Mouse (Mus musculus) erythroblast, embryonic 14.5 days (primary cell): ENCODE results near the gene C1d. TPM values are rescaled to one million over a fixed set of nuclear protein-coding genes. Genes with fewer than 3 reads are reported as not detected.
"Not testable (repeated sequence)": the region's sequence is repeated elsewhere in the genome, so short reads cannot be mapped to it uniquely, and the experiment has no call there.

Experiments used
- H3K27me3 ChIP-seq: 2 replicates; pipeline ENCODE4 v1.6.1; 2012; ENCODE audit warnings: inconsistent platforms; ENCODE audit not compliant: control insufficient read depth
- H3K36me3 ChIP-seq: 2 replicates; pipeline ENCODE4 v1.6.1; 2012; ENCODE audit warnings: mild to moderate bottlenecking, inconsistent platforms; ENCODE audit not compliant: control insufficient read depth
- H3K4me1 ChIP-seq: 2 replicates; pipeline ENCODE4 v1.6.1; 2012; ENCODE audit warnings: inconsistent platforms; ENCODE audit not compliant: control insufficient read depth
- H3K4me3 ChIP-seq: replicated peaks from 2 replicates; pipeline ENCODE3; 2012; ENCODE audit warnings: moderate library complexity, mild to moderate bottlenecking, inconsistent platforms
- H3K9me3 ChIP-seq: 2 replicates; pipeline ENCODE4 v1.6.1; 2012; ENCODE audit warnings: low read length, inconsistent platforms, mixed read lengths; ENCODE audit not compliant: control insufficient read depth
- GATA1 ChIP-seq: IDR thresholded peaks from 2 replicates; pipeline ENCODE4 v1.6.1; 2012; ENCODE audit warnings: low read length, inconsistent platforms, mixed read lengths
- TAL1 ChIP-seq: IDR thresholded peaks from 3 replicates; pipeline ENCODE4 v1.6.1; 2012; ENCODE audit warnings: low read length, inconsistent platforms, mixed read lengths
- polyA plus RNA-seq: library from polyadenylated mRNA; stranded (reverse); fragments of >175 nt; gene quantifications from 2 replicates; pipeline ENCODE4 v1.2.3, GENCODE M21; 2012

The C1d gene
- polyA plus RNA-seq: 0.08 TPM in 1 of 2 replicates, not detected in the other

DNA sequence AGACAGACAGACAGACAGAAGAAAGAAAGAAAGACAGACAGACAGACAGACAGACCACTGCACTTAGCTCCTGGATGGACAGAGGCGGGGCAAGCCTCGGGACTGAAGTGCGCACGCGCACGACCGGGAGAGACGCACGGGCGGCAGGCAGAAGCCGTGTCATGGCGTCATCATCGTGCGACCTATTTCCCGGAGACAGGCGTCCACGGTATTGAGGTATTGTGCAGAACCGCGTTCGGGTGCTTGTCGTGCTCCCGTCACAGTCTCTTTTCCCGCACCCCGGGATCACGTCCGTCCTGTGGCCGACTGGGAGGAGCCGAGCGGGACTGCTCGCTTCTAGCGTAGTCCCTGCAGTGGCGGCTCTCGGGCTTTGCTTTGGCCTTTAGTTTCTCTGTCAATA lies at the start of gene C1d:
Gene C1d (plus strand): TSS at position 137 of the 400 bp plus-strand sequence.
- peak within 1 kb of the TSS; percentile 97 for H3K4me3 ChIP-seq
- no peaks in the 10 kb centered on the region for H3K36me3 ChIP-seq
- TF ChIP-seq TAL1: no peak
- TF ChIP-seq GATA1: no peak
- peaks cover 18% of the 10 kb centered on the region for H3K4me1 ChIP-seq
- H3K9me3 ChIP-seq: no peaks in the 10 kb centered on the region
- no peaks in the 10 kb centered on the region for H3K27me3 ChIP-seq

DNA sequence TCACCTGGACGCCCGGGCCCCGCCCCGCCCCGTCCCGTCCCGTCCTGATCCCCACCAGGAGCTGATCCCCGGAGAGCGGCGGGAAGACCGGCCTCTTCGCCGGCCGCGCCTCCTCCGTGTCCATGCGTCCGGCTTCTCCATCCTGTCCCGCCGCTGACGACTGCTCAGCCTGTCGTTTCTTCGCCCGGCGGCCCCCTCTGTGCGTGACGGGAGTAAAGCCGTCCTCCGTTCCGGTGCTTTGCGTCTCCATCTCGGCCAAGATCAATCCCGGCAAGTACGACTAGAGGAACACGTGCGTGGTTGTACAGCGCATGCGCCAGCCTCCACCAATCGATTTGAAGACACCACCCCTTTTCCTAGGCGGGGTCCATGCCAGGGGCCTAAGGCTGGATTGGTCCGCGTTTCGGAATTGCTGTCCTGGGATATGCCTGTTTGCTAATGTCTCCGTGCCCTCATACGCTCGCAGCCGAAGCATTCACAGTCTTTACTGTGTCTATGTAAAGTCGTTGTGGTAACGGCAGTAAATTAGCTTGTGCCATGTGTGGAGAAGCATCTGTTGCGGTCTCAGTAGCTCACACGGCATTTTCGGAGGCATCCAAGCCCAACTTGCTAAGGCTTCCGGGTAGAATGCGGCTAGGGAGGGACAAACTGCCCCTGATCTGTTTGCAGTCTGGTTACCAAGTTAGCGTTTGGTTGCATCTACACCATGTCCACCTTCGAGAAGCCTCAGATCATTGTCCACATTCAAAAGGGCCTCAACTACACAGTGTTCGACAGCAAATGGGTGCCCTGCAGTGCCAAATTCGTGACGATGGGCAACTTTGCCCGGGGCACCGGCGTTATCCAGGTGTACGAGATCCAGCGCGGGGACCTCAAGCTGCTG lies 45.9 kb upstream of the C1d start, which contains the start of gene Pno1:
Gene Pno1 (minus strand): TSS at position 311 of the 883 bp plus-strand sequence.
- no peaks in the 10 kb centered on the region for H3K27me3 ChIP-seq
- H3K9me3 ChIP-seq: no peaks in the 10 kb centered on the region
- TF ChIP-seq GATA1 (no peak), TAL1 (no peak)
- peaks cover 21% of the 10 kb centered on the region for H3K36me3 ChIP-seq
- H3K4me1 ChIP-seq: peaks cover 31% of the 10 kb centered on the region
- peak within 1 kb of the TSS; percentile 78 for H3K4me3 ChIP-seq

- H3K4me3 ChIP-seq: peak overlapping the region; percentile 78
- H3K27me3 ChIP-seq: no peaks in the 10 kb centered on the region
- H3K4me1 ChIP-seq: peaks cover 31% of the 10 kb centered on the region
- H3K36me3 ChIP-seq: peaks cover 20% of the 10 kb centered on the region
- TF ChIP-seq TAL1: no peak
- TF ChIP-seq GATA1: no peak
- no peaks in the 10 kb centered on the region for H3K9me3 ChIP-seq
These were observed 45.3 kb upstream of the C1d start for GRCm38 (mm10) chr11:17212141-17212495.

DNA sequence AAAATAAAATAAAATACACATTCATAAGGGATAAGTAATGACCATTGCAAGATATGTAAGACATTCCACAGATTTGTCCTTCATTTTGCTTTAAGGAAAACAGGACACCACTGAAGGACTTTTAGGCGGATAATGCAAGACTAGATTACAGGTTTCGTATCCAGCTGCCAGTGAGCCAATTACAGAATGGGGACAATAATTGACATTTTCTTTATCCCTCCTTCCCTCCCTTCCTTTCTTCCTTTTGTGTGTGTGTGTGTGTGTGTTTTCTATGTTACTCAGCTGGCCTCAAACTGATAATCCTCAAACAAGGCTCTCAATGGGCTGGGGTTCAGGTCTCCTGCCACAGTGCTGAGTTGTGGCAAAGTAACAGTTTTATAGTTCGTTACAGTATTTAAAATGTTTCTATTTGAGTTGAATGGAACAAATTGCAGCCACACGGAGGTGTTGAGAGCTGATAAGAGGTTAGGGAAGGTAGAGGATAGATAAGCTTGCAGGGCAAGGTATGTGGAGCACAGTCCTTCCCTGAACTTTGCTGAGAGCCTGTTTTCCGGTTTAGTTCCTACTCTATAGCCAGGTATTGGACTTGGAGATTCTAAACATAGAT lies 44.4 kb upstream of the C1d start:
- Histone ChIP-seq H3K9me3 (no peaks in the 10 kb centered on the region), H3K4me1 (peaks cover 31% of the 10 kb centered on the region)
- TF ChIP-seq GATA1 (peak; percentile 26; the same call in 1 of the 2 replicates), TAL1 (no peak)

GRCm38 (mm10) chr11:17215475-17215874 lies 41.9 kb upstream of the C1d start:
- TF ChIP-seq TAL1 (no peak), GATA1 (no peak)
- Histone ChIP-seq H3K9me3 (no peaks in the 10 kb centered on the region), H3K4me1 (peaks cover 26% of the 10 kb centered on the region), H3K27me3 (no peaks in the 10 kb centered on the region), H3K4me3 (no peak overlapping the region), H3K36me3 (peaks cover 18% of the 10 kb centered on the region)

More for the DNA sequence above, 44.4 kb upstream of the C1d start:
- no peaks in the 10 kb centered on the region for H3K27me3 ChIP-seq
- peak overlapping the region; percentile 78 for H3K4me3 ChIP-seq
- H3K36me3 ChIP-seq: peaks cover 20% of the 10 kb centered on the region

- peaks cover 57% of the 10 kb centered on the region for H3K36me3 ChIP-seq
- no peaks in the 10 kb centered on the region for H3K4me1 ChIP-seq
These were observed 36.3 kb upstream of the C1d start for GRCm38 (mm10) chr11:17221126-17221525.

GRCm38 (mm10) chr11:17232792-17233191 lies 24.6 kb upstream of the C1d start:
- no peak overlapping the region for H3K4me3 ChIP-seq
- no peaks in the 10 kb centered on the region for H3K27me3 ChIP-seq
- H3K36me3 ChIP-seq: peaks cover 59% of the 10 kb centered on the region
- peaks cover 11% of the 10 kb centered on the region for H3K4me1 ChIP-seq
- TF ChIP-seq TAL1: no peak
- TF ChIP-seq GATA1: no peak
- H3K9me3 ChIP-seq: no peaks in the 10 kb centered on the region

More at GRCm38 (mm10) chr11:17221126-17221525, 36.3 kb upstream of the C1d start:
- Histone ChIP-seq H3K27me3 (no peaks in the 10 kb centered on the region), H3K4me3 (no peak overlapping the region), H3K9me3 (no peaks in the 10 kb centered on the region)
- TF ChIP-seq GATA1 (no peak), TAL1 (no peak)

- no peak overlapping the region for H3K4me3 ChIP-seq
These were observed 20.8 kb upstream of the C1d start for GRCm38 (mm10) chr11:17236449-17237037.

GRCm38 (mm10) chr11:17238598-17238997 lies 18.8 kb upstream of the C1d start:
- Histone ChIP-seq H3K36me3 (peaks cover 11% of the 10 kb centered on the region), H3K4me1 (peaks cover 15% of the 10 kb centered on the region)
- H3K4me3 ChIP-seq, H3K9me3 ChIP-seq, H3K27me3 ChIP-seq: not testable (repeated sequence)

More at GRCm38 (mm10) chr11:17236449-17237037, 20.8 kb upstream of the C1d start:
- peaks cover 28% of the 10 kb centered on the region for H3K36me3 ChIP-seq
- H3K4me1 ChIP-seq: peaks cover 15% of the 10 kb centered on the region
- H3K9me3 ChIP-seq: no peaks in the 10 kb centered on the region
- H3K27me3 ChIP-seq: no peaks in the 10 kb centered on the region
- no peak for TF ChIP-seq TAL1
- TF ChIP-seq GATA1: no peak
